Mouse (Mus musculus): ENCODE results near the gene Robo1. TPM values are rescaled to one million over a fixed set of nuclear protein-coding genes. Genes with fewer than 3 reads are reported as not detected.

Gene Robo1
- polyA plus RNA-seq, 1 experiment from 2014 or later = 23.7 TPM

DNA sequence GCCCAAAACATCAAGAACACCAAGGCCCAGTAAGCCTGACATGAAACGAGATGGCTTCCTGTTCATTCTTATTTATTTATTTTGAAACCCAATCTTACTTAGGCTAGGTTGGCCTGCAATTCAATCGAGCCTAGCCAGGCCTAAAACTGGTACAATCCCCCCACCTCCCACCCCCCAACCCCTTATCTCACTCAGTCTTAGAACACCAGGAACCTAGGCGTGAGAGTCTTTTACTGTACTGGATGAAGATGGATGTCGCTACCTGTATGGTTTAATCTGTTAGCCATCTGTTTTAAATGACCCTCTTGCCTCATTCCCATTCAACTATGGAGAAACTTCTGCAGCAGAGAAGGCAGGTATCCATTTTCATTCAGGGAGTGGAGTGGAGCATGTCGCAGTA is 386.7 kb downstream of the Robo1 start:
- 68% methylated on average over 5 of the region's 5 CpGs for WGBS

GRCm38 (mm10) chr16:72699238-72700006 is 391.3 kb downstream of the Robo1 start:
- no peak for ATAC-seq (ENCODE audit: insufficient read depth, low FRiP score, low read depth)
- H3K4me1 ChIP-seq = no peaks in the 10 kb centered on the region
- H3K27ac ChIP-seq = no peak overlapping the region
- 62% methylated on average over 12 of the region's 12 CpGs for WGBS
- H3K27me3 ChIP-seq (replicated peaks) = no peaks in the 10 kb centered on the region
- H3K9ac ChIP-seq = no peak overlapping the region
- H3K4me3 ChIP-seq (replicated peaks) = no peak overlapping the region
- no peaks in the 10 kb centered on the region for H3K36me3 ChIP-seq
- no peaks in the 10 kb centered on the region for H3K9me3 ChIP-seq
- H3K4me2 ChIP-seq = no peak overlapping the region

More for the DNA sequence above, 386.7 kb downstream of the Robo1 start:
- no peak for ATAC-seq (ENCODE audit: insufficient read depth, low FRiP score, low read depth)
- Histone ChIP-seq H3K9ac (no peak overlapping the region), H3K27ac (no peak overlapping the region), H3K4me3 (replicated peaks) (no peak overlapping the region), H3K4me1 (no peaks in the 10 kb centered on the region), H3K36me3 (no peaks in the 10 kb centered on the region), H3K27me3 (replicated peaks) (no peaks in the 10 kb centered on the region), H3K4me2 (no peak overlapping the region), H3K9me3 (no peaks in the 10 kb centered on the region)

GRCm38 (mm10) chr16:72700297-72700696 is 392.2 kb downstream of the Robo1 start:
- no peak for ATAC-seq (ENCODE audit: insufficient read depth, low FRiP score, low read depth)
- WGBS = 83% methylated on average over 11 of the region's 11 CpGs

DNA sequence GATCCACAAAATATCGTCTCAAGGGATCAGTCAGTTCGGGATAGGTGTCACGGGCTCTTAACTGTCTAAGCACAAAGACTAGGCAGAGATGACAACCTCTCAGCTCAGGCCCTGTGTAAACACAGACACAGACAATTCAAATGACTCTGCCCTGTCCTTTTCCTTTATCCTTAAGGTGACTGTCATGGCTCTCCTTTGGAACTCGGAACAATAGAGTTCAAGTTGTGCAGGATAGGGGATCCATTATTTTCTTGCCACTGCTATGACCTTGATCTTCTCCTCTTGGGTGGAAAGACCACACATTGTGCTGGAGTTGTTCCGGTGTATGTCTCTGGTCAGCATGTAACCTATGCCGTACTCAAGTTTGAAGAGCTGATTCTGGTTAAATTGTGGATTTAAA is 395.4 kb downstream of the Robo1 start:
- Histone ChIP-seq H3K36me3 (no peaks in the 10 kb centered on the region), H3K27ac (no peak overlapping the region), H3K9me3 (no peaks in the 10 kb centered on the region), H3K27me3 (replicated peaks) (no peaks in the 10 kb centered on the region), H3K4me1 (no peaks in the 10 kb centered on the region), H3K4me3 (replicated peaks) (no peak overlapping the region), H3K4me2 (no peak overlapping the region), H3K9ac (no peak overlapping the region)
- WGBS = 80% methylated on average over 6 of the region's 6 CpGs
- ATAC-seq (ENCODE audit: insufficient read depth, low FRiP score, low read depth) = no peak

More at GRCm38 (mm10) chr16:72700297-72700696, 392.2 kb downstream of the Robo1 start:
- H3K4me2 ChIP-seq = no peak overlapping the region
- no peaks in the 10 kb centered on the region for H3K27me3 ChIP-seq (replicated peaks)
- no peaks in the 10 kb centered on the region for H3K4me1 ChIP-seq
- H3K27ac ChIP-seq = no peak overlapping the region
- H3K9me3 ChIP-seq = no peaks in the 10 kb centered on the region
- H3K4me3 ChIP-seq (replicated peaks) = no peak overlapping the region
- H3K9ac ChIP-seq = no peak overlapping the region
- no peaks in the 10 kb centered on the region for H3K36me3 ChIP-seq

DNA sequence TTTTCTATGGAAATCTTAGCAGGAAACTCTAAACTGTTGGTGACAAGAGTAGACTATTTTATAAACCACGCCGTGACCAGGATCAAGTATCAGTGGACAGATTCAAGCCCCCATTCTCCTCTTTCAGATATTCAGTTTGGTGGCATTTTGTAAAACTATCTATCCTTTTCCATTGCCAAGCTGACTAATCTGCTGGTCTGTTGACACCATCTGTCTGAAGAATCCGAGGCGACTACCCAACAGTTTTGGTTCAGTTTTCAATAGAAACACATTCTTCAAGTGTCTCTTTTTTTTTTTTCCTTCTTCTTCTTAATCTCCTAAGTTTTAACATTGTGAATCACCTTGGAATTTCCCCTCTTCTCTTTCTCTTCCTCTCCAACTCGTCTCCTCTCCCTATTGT is 397.7 kb downstream of the Robo1 start:
- Histone ChIP-seq H3K9ac (no peak overlapping the region), H3K36me3 (no peaks in the 10 kb centered on the region), H3K9me3 (no peaks in the 10 kb centered on the region), H3K4me1 (no peaks in the 10 kb centered on the region), H3K27me3 (replicated peaks) (no peaks in the 10 kb centered on the region), H3K27ac (no peak overlapping the region), H3K4me3 (replicated peaks) (no peak overlapping the region), H3K4me2 (no peak overlapping the region)
- WGBS = 66% methylated on average over 5 of the region's 5 CpGs
- no peak for ATAC-seq (ENCODE audit: insufficient read depth, low FRiP score, low read depth)

GRCm38 (mm10) chr16:72708526-72708925 is 400.4 kb downstream of the Robo1 start:
- Histone ChIP-seq H3K36me3 (no peaks in the 10 kb centered on the region), H3K4me3 (replicated peaks) (no peak overlapping the region), H3K4me2 (no peak overlapping the region), H3K4me1 (no peaks in the 10 kb centered on the region), H3K9ac (no peak overlapping the region), H3K27me3 (replicated peaks) (no peaks in the 10 kb centered on the region), H3K27ac (no peak overlapping the region), H3K9me3 (no peaks in the 10 kb centered on the region)
- 74% methylated on average over 2 of the region's 2 CpGs for WGBS
- ATAC-seq (ENCODE audit: insufficient read depth, low FRiP score, low read depth) = no peak

DNA sequence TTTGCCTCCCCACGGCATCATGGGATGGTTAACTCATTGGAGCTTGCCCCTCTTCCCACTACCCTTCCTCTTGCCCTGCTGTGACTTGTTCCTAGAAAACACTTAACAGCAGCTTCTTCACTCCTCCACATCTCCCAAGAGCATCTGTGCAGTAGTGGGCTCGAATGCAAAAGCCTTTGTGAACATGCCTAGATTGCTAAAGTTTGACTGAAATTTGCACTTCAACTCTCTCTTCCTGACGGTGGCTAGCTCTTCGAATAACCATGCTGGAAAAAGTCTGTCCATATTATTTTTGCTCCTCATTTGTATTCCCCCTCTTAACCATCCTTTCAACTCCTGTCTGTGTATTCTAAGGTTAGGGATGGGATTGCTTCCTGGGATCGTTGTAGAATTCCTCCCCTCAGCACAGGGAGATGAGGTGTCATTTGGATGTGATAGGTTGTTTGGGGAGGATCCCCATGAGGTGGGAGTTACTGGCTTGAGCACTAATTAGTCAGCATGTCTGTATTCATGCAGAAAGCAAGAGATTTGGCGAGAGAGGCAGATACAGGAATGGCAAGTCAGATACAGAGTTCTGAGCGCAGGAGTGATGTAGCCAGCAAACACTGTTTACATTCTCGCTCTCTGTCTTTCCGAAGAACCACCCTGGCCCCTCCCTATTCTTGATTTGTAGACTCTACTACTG is 409.2 kb downstream of the Robo1 start:
- Histone ChIP-seq H3K9me3 (no peaks in the 10 kb centered on the region), H3K27me3 (replicated peaks) (no peaks in the 10 kb centered on the region), H3K4me1 (peaks cover 8% of the 10 kb centered on the region; the same call in 1 of the 2 replicates), H3K4me2 (no peak overlapping the region), H3K4me3 (replicated peaks) (no peak overlapping the region), H3K36me3 (no peaks in the 10 kb centered on the region), H3K9ac (no peak overlapping the region), H3K27ac (no peak overlapping the region)
- 51% methylated on average over 9 of the region's 9 CpGs for WGBS
- no peak for ATAC-seq (ENCODE audit: insufficient read depth, low FRiP score, low read depth)

- H3K9ac ChIP-seq = no peak overlapping the region
- H3K4me1 ChIP-seq = peaks cover 8% of the 10 kb centered on the region; the same call in 1 of the 2 replicates
- no peaks in the 10 kb centered on the region for H3K36me3 ChIP-seq
- H3K27me3 ChIP-seq (replicated peaks) = no peaks in the 10 kb centered on the region
- no peak overlapping the region for H3K4me3 ChIP-seq (replicated peaks)
- no peak overlapping the region for H3K4me2 ChIP-seq
- no peak overlapping the region for H3K27ac ChIP-seq
- no peak for ATAC-seq (ENCODE audit: insufficient read depth, low FRiP score, low read depth)
- WGBS = 91% methylated on average over 4 of the region's 4 CpGs
- H3K9me3 ChIP-seq = no peaks in the 10 kb centered on the region
These were observed 411.0 kb downstream of the Robo1 start for GRCm38 (mm10) chr16:72719063-72719462.

GRCm38 (mm10) chr16:72720979-72721378 is 412.9 kb downstream of the Robo1 start:
- H3K27ac ChIP-seq = no peak overlapping the region
- H3K4me3 ChIP-seq (replicated peaks) = no peak overlapping the region
- no peaks in the 10 kb centered on the region for H3K9me3 ChIP-seq
- H3K36me3 ChIP-seq = no peaks in the 10 kb centered on the region
- no peaks in the 10 kb centered on the region for H3K27me3 ChIP-seq (replicated peaks)
- no peak overlapping the region for H3K4me2 ChIP-seq
- H3K9ac ChIP-seq = no peak overlapping the region
- peaks cover 8% of the 10 kb centered on the region; the same call in 1 of the 2 replicates for H3K4me1 ChIP-seq
- 72% methylated on average over 4 of the region's 4 CpGs for WGBS
- ATAC-seq (ENCODE audit: insufficient read depth, low FRiP score, low read depth) = no peak

- H3K27me3 ChIP-seq (replicated peaks) = no peaks in the 10 kb centered on the region
- no peak overlapping the region for H3K4me3 ChIP-seq (replicated peaks)
- WGBS = 58% methylated on average over 14 of the region's 14 CpGs
- H3K4me1 ChIP-seq = peaks cover 8% of the 10 kb centered on the region; the same call in 1 of the 2 replicates
- H3K9ac ChIP-seq = no peak overlapping the region
- H3K36me3 ChIP-seq = no peaks in the 10 kb centered on the region
- H3K4me2 ChIP-seq = no peak overlapping the region
- no peaks in the 10 kb centered on the region for H3K9me3 ChIP-seq
- peak overlapping the region; percentile 2; the same call in 1 of the 2 replicates for H3K27ac ChIP-seq
- no peak for ATAC-seq (ENCODE audit: insufficient read depth, low FRiP score, low read depth)
These were observed 413.8 kb downstream of the Robo1 start for GRCm38 (mm10) chr16:72721713-72722481.

DNA sequence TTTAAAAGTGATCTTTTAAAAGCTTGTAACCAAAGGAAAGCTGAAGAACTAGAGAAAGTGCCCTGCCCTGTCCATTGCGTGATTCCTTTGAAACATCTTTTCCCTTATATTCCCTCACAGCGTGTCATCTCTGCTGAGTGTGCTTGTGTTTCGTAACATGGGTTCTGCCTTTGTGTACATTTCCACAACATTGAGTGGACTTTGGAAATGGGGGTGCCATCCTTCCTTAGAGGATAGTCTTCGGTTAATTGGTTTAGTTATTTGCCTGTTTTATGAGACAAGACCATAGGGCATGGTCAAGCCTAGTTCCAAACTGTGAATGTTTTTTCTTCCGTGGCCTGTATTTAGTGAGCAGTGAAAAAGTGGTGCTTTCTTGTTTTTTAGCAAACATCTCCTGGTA is 426.1 kb downstream of the Robo1 start:
- no peaks in the 10 kb centered on the region for H3K9me3 ChIP-seq
- H3K4me1 ChIP-seq = peaks cover 5% of the 10 kb centered on the region; the same call in 1 of the 2 replicates
- H3K4me2 ChIP-seq = no peak overlapping the region
- no peaks in the 10 kb centered on the region for H3K27me3 ChIP-seq (replicated peaks)
- H3K4me3 ChIP-seq (replicated peaks) = no peak overlapping the region
- ATAC-seq (ENCODE audit: insufficient read depth, low FRiP score, low read depth) = no peak
- no peaks in the 10 kb centered on the region for H3K36me3 ChIP-seq
- WGBS = 71% methylated on average over 5 of the region's 5 CpGs
- no peak overlapping the region for H3K9ac ChIP-seq
- no peak overlapping the region; the same call in 1 of the 2 replicates for H3K27ac ChIP-seq
